Comparison of ENCODE assay signal across 35 mouse cellular contexts in the genomic region with DNA sequence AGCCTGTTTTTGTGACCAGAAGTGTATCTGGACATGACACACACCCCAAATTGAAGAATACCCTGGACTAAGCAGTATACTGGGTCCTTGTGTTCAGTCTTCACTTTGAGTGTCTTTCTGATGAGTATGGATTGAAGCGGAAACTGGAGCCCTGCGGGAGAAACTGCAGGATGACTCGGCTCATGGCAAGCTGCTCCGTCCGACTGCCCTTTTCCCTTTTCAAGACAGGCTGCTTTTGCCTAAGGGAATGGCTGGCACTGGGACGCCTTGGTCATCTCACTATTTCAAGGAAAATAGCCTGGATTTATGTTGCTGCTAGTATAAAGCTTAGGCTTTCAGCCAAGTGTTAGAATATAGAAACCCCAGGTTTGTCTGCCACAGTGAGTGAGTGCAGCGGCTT. TPM values are rescaled to one million over a fixed set of nuclear protein-coding genes. Genes with fewer than 3 reads are reported as not detected.
DNase-seq lines count a peak whose midpoint lies in the region; ATAC-seq and TF ChIP-seq lines count a peak whose summit lies in the region.
"Had no signal": no experiment of that assay in that cellular context is flagged by ENCODE, and none has a peak within 500 bp of the region (broad histone marks: within the 10 kb centered on the region; RNA-seq: fewer than 3 reads in every experiment).

No protein-coding gene starts in this region.

- peaks cover 25% of the 10 kb centered on the region; the same call in 1 of the 2 replicates for H3K79me2 ChIP-seq in liver, adult 2 months (ENCODE audit: control insufficient read depth, insufficient read depth, low read length)

- DNase-seq in adrenal gland, postnatal 14 days, result peak; percentile 38
- DNase-seq in adrenal gland, postnatal 10 days, result no peak
- no peak for DNase-seq in liver, adult 2 months (ENCODE audit: extremely low read depth, low read depth, low spot score)
- DNase-seq in liver, embryonic 11.5 days (ENCODE audit: low spot score), result no peak
- DNase-seq in retina, postnatal 1 day, result peak; percentile 42
- DNase-seq in retina, embryonic 14.5 days (ENCODE audit: low spot score), result no peak
- no peak for DNase-seq in cerebellum, postnatal 36 days
- DNase-seq in hindbrain, embryonic 11.5 days (ENCODE audit: low spot score), result no peak
- DNase-seq: adrenal gland, adult 8-10 months; B cell, adult 2 months; cerebellum, adult 11 months; cerebellum, adult 2 months; cerebellum, adult 9-11 months; embryo, embryonic 11 days; gastrocnemius, postnatal 14 days; heart, adult 11 months; heart, postnatal 36 days had no signal

- H3K9me3 ChIP-seq in liver, embryonic 11.5 days (ENCODE audit: control insufficient read depth, low read length), result no peaks in the 10 kb centered on the region
- no peaks in the 10 kb centered on the region for H3K9me3 ChIP-seq in hindbrain, embryonic 11.5 days (ENCODE audit: control insufficient read depth, low read length)
- H3K9me3 ChIP-seq: embryonic facial prominence, embryonic 10.5 days; embryonic facial prominence, embryonic 13.5 days; forebrain, embryonic 12.5 days; forebrain, embryonic 15.5 days; G1E; hindbrain, embryonic 10.5 days had no signal

- no peak overlapping the region for H3K4me3 ChIP-seq in liver, adult 2 months (ENCODE audit: insufficient read depth, low read depth, low read length)
- no peak overlapping the region for H3K4me3 ChIP-seq in liver, embryonic 11.5 days (ENCODE audit: low read depth, low read length)
- no peak overlapping the region for H3K4me3 ChIP-seq in hindbrain, embryonic 11.5 days (ENCODE audit: low read depth, low read length)
- H3K4me3 ChIP-seq: embryonic facial prominence, embryonic 10.5 days; embryonic facial prominence, embryonic 13.5 days; erythroblast, embryonic 14.5 days; forebrain, embryonic 12.5 days; forebrain, embryonic 15.5 days; hindbrain, embryonic 10.5 days had no signal

- H3K36me3 ChIP-seq in liver, adult 2 months (ENCODE audit: control insufficient read depth, insufficient read depth, low read length), result peaks cover 5% of the 10 kb centered on the region; the same call in 1 of the 2 replicates
- peaks cover 4% of the 10 kb centered on the region for H3K36me3 ChIP-seq in liver, embryonic 11.5 days (ENCODE audit: control insufficient read depth, insufficient read depth, low read length)
- H3K36me3 ChIP-seq in hindbrain, embryonic 11.5 days (ENCODE audit: control insufficient read depth, insufficient read depth, low read length), result no peaks in the 10 kb centered on the region

- peaks cover 12% of the 10 kb centered on the region for H3K4me1 ChIP-seq in liver, adult 2 months (ENCODE audit: control insufficient read depth, insufficient read depth, low read length)
- peaks cover 9% of the 10 kb centered on the region for H3K4me1 ChIP-seq in liver, embryonic 11.5 days (replicated peaks; ENCODE audit: control insufficient read depth, insufficient read depth, low read length)
- no peaks in the 10 kb centered on the region for H3K4me1 ChIP-seq in hindbrain, embryonic 11.5 days (replicated peaks; ENCODE audit: control insufficient read depth, insufficient read depth, low read length)
- H3K4me1 ChIP-seq: forebrain, embryonic 12.5 days; forebrain, embryonic 15.5 days had no signal

- H3K27ac ChIP-seq in liver, adult 2 months (replicated peaks; ENCODE audit: insufficient read depth, low read depth, low read length), result 0 out of 2 replicates have a peak overlapping the region, but pooled peaks have one; percentile 15
- H3K27ac ChIP-seq in liver, embryonic 11.5 days (ENCODE audit: low read depth, low read length), result no peak overlapping the region
- no peak overlapping the region for H3K27ac ChIP-seq in hindbrain, embryonic 11.5 days (ENCODE audit: low read depth, low read length)
- H3K27ac ChIP-seq: embryonic facial prominence, embryonic 10.5 days; embryonic facial prominence, embryonic 13.5 days; forebrain, embryonic 12.5 days; forebrain, embryonic 15.5 days; hindbrain, embryonic 10.5 days; hindbrain, embryonic 14.5 days; hindbrain, postnatal 0 days had no signal

- H3K27me3 ChIP-seq in liver, adult 2 months (ENCODE audit: control insufficient read depth, insufficient read depth, low read length), result no peaks in the 10 kb centered on the region
- H3K27me3 ChIP-seq in liver, embryonic 11.5 days (replicated peaks; ENCODE audit: control insufficient read depth, insufficient read depth, low read length), result no peaks in the 10 kb centered on the region
- no peaks in the 10 kb centered on the region for H3K27me3 ChIP-seq in hindbrain, embryonic 11.5 days (ENCODE audit: control insufficient read depth, insufficient read depth, low read length)
- H3K27me3 ChIP-seq: CH12.LX; embryonic facial prominence, embryonic 13.5 days; forebrain, embryonic 12.5 days; forebrain, embryonic 15.5 days had no signal

- H3K4me2 ChIP-seq in liver, embryonic 11.5 days, result no peak overlapping the region
- no peak overlapping the region for H3K4me2 ChIP-seq in hindbrain, embryonic 11.5 days (replicated peaks; ENCODE audit: low read depth, low read length)
- H3K4me2 ChIP-seq: embryonic facial prominence, embryonic 13.5 days; forebrain, embryonic 12.5 days; forebrain, embryonic 15.5 days; heart, embryonic 11.5 days; hindbrain, embryonic 14.5 days had no signal

- no peak for TF ChIP-seq POLR2A in liver, adult 2 months (IDR thresholded peaks at IDR 0.05; ENCODE audit: extremely low read depth, insufficient read depth, low read length)

- no peak overlapping the region for H3K9ac ChIP-seq in liver, adult 2 months (ENCODE audit: low read depth, low read length)
- H3K9ac ChIP-seq in liver, embryonic 11.5 days (ENCODE audit: low read depth, low read length), result no peak overlapping the region
- H3K9ac ChIP-seq in hindbrain, embryonic 11.5 days (ENCODE audit: low read depth, low read length), result no peak overlapping the region
- H3K9ac ChIP-seq: embryonic facial prominence, embryonic 13.5 days; forebrain, embryonic 12.5 days; forebrain, embryonic 15.5 days; hindbrain, embryonic 14.5 days had no signal

- no peak for ATAC-seq in liver, embryonic 11.5 days (replicated peaks; ENCODE audit: low FRiP score)
- no peak for ATAC-seq in hindbrain, embryonic 11.5 days (ENCODE audit: low FRiP score)
- ATAC-seq: activated CD4-positive, CD25-positive, alpha-beta regulatory T cell, adult 4 months; forebrain, embryonic 15.5 days; hindbrain, postnatal 0 days; inflammation-experienced regulatory T-cells, adult 6 months; intestine, embryonic 16.5 days had no signal

- TF ChIP-seq CTCF in liver, adult 2 months (IDR thresholded peaks at IDR 0.05; ENCODE audit: low read depth, low read length), result no peak

- WGBS in liver, adult 2 months, result 90% methylated on average over 7 of the region's 7 CpGs
- 90% methylated on average over 7 of the region's 7 CpGs for WGBS in liver, embryonic 11.5 days
- WGBS in hindbrain, embryonic 11.5 days, result 88% methylated on average over 7 of the region's 7 CpGs

RNA-seq across cellular contexts. Expression of a gene that starts 22.5 kb away (rescaled TPM):
- total RNA-seq in adrenal gland, postnatal 14 days (2021), result not detected in 2 replicates
- not detected for total RNA-seq in adrenal gland, postnatal 10 days (2021)
- total RNA-seq in liver, adult 2 months (2014; rRNA removed), result not detected in 2 replicates
- not detected in 2 replicates for polyA plus RNA-seq in liver, adult 2 months (2012; rRNA removed)
- polyA plus RNA-seq in liver, embryonic 11.5 days (2014; fragmentation: Nextera tagmentation; extraction: Ambion mirVana), result not detected in 2 replicates
- polyA plus RNA-seq in hindbrain, embryonic 11.5 days (2014; fragmentation: Nextera tagmentation; extraction: Ambion mirVana), result not detected in 2 replicates
- total RNA-seq: adrenal gland, adult 8-10 months; gastrocnemius, postnatal 14 days; gastrocnemius, postnatal 4 days; heart, adult 8-10 months; heart, postnatal 36 days; hindbrain, postnatal 0 days had no signal
- polyA plus RNA-seq: cerebellum, adult 2 months; embryonic facial prominence, embryonic 10.5 days; embryonic facial prominence, embryonic 13.5 days; forebrain, embryonic 12.5 days; forebrain, embryonic 15.5 days; G1E; heart, embryonic 14.5 days; heart, postnatal 0 days; hindbrain, embryonic 10.5 days; hindbrain, embryonic 14.5 days; hindbrain, postnatal 0 days; intestine, embryonic 16.5 days had no signal

RNA-seq across cellular contexts. Expression of a gene that starts 28.6 kb away (rescaled TPM):
- total RNA-seq in adrenal gland, postnatal 14 days (2021), result 61.7 and 65.3 TPM in 2 replicates
- 10 to 100 TPM; 68.2 to 70.3 TPM for total RNA-seq in adrenal gland, postnatal 10 days (2021)
- 18.0 and 23.2 TPM in 2 replicates for total RNA-seq in liver, adult 2 months (2014; rRNA removed)
- polyA plus RNA-seq in liver, adult 2 months (2012; rRNA removed), result 10.0 and 13.7 TPM in 2 replicates
- polyA plus RNA-seq in liver, embryonic 11.5 days (2014; fragmentation: Nextera tagmentation; extraction: Ambion mirVana), result 24.9 and 25.3 TPM in 2 replicates
- polyA plus RNA-seq in hindbrain, embryonic 11.5 days (2014; fragmentation: Nextera tagmentation; extraction: Ambion mirVana), result 20.6 and 25.2 TPM in 2 replicates

RNA-seq across cellular contexts. Expression of a gene that starts 34.5 kb away (rescaled TPM):
- 41.0 and 41.1 TPM in 2 replicates for total RNA-seq in adrenal gland, postnatal 14 days (2021)
- total RNA-seq in adrenal gland, postnatal 10 days (2021), result 10 to 100 TPM; 38.1 to 48.5 TPM
- total RNA-seq in liver, adult 2 months (2014; rRNA removed), result 10.8 and 16.0 TPM in 2 replicates
- 13.3 and 14.8 TPM in 2 replicates for polyA plus RNA-seq in liver, adult 2 months (2012; rRNA removed)
- polyA plus RNA-seq in liver, embryonic 11.5 days (2014; fragmentation: Nextera tagmentation; extraction: Ambion mirVana), result 33.7 and 35.5 TPM in 2 replicates
- polyA plus RNA-seq in hindbrain, embryonic 11.5 days (2014; fragmentation: Nextera tagmentation; extraction: Ambion mirVana), result 49.9 and 50.4 TPM in 2 replicates

Comparison
In these comparisons a context has a peak if more than half of its experiments do, and no peak if none do; other contexts are left out.
1. DNase-seq: peak in adrenal gland, postnatal 14 days (single experiment) and retina, postnatal 1 day (single experiment); none in adrenal gland, postnatal 10 days (single experiment), liver, adult 2 months (single experiment), liver, embryonic 11.5 days (single experiment), retina, embryonic 14.5 days (single experiment), cerebellum, postnatal 36 days (0 of 2) and hindbrain, embryonic 11.5 days (single experiment).